Mouse (Mus musculus): ENCODE results near the gene Cntrl.

DNA sequence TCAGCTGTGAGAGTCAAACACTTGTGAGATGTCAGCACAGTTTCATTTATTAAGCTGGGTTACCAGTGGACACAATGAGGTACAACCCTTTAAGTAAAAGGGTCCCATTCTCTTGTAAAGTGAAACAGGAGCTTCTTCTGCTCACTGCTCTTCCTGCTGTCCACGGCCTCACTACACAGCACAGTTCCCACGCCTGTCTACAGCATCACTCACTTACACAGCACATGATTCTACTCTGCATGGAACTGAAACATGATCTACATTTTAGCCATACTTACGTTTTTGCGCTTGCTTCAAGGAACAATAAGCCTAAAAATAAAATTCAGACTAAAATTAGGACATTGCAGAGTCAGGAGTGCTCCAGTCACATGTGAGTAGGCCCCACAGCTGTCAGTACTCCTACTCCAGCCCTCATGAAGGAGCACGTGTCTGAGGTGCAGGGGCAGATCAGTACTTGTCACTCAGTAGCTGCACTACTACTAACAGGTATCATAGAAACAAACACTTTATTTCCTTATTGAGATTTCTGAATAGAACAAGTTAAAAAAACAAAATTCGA lies 73.9 kb downstream of the Cntrl start:
- no peak for TF ChIP-seq POLR2A (IDR thresholded peaks at IDR 0.05; ENCODE audit: control insufficient read depth, low read depth, low read length)
- no peak for TF ChIP-seq CTCF (IDR thresholded peaks at IDR 0.05; ENCODE audit: control insufficient read depth, insufficient read depth, insufficient replicate concordance, low read depth, low read length)

Measured in testis, adult 2 months (tissue).